Mouse (Mus musculus): Measurements from ENCODE around the gene Fam163a.

DNA sequence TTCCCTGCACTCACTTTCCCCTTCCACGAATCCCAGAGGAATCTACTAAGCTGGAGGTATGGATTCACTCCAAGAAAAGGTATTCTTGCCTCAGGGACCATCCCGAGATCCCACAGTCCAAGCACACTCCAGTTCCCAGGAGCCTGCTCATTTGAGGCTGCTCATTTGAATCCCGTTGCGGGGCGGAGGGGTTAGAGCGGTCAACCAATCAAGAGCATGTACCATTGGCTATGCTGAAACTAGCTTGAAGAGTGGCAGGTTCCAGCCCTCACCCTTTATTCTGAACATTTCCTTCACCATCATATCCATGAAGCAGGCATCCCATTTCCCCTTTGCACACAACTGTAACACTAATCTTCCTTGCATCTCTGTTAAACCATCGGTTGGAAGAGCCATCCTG is 92.7 kb downstream of the Fam163a start:
- TF ChIP-seq CTCF (IDR thresholded peaks at IDR 0.05; ENCODE audit: insufficient read depth, low read length): no peak
- TF ChIP-seq POLR2A (IDR thresholded peaks at IDR 0.05; ENCODE audit: borderline replicate concordance, extremely low read depth, low read depth, low read length): no peak
